Mouse (Mus musculus) MEL (cell line): ENCODE measurements around the gene Igfn1.

Source experiments
- CHD1 ChIP-seq: IDR thresholded peaks from 2 replicates; pipeline ENCODE4 v1.6.1; 2012; ENCODE audit warnings: low read depth, mild to moderate bottlenecking, inconsistent platforms, low read length, improper control_type of control experiment
- CTCF ChIP-seq, 3 experiments: IDR thresholded peaks in 2 of 3; conservative IDR thresholded peaks in 1 of 3; 2 replicates each; pipeline ENCODE4 v1.5.1; 2011 to 2012; ENCODE audit warnings: low read length in 3 of 3, low read depth in 2 of 3, mild to moderate bottlenecking in 2 of 3, improper control_type of control experiment in 1 of 3, inconsistent platforms in 1 of 3, mixed read lengths in 1 of 3, moderate library complexity in 1 of 3; ENCODE audit not compliant: control insufficient read depth in 1 of 3, insufficient read depth in 1 of 3, poor library complexity in 1 of 3, severe bottlenecking in 1 of 3
- EP300 ChIP-seq, 2 experiments: IDR thresholded peaks; 2 replicates each; pipeline ENCODE4 v1.6.1; 2011; ENCODE audit warnings: improper control_type of control experiment in 2 of 2, low read length in 2 of 2, low read depth in 1 of 2, mild to moderate bottlenecking in 1 of 2
- ETS1 ChIP-seq: IDR thresholded peaks from 2 replicates; pipeline ENCODE4 v1.6.1; 2012; ENCODE audit warnings: low read depth, mild to moderate bottlenecking, inconsistent platforms, low read length, improper control_type of control experiment, moderate library complexity
- MAFK ChIP-seq: IDR thresholded peaks from 2 replicates; pipeline ENCODE4 v1.6.1; 2011; ENCODE audit warnings: low read depth, mild to moderate bottlenecking, low read length, improper control_type of control experiment, borderline replicate concordance
- MAZ ChIP-seq: IDR thresholded peaks from 2 replicates; pipeline ENCODE4 v1.6.1; 2012; ENCODE audit warnings: low read depth, mild to moderate bottlenecking, inconsistent platforms, low read length, improper control_type of control experiment
- POLR2A ChIP-seq, 2 experiments: IDR thresholded peaks; 2 replicates each; pipeline ENCODE4 v1.6.1; 2011 to 2012; ENCODE audit warnings: low read length in 2 of 2, mild to moderate bottlenecking in 2 of 2, control low read depth in 1 of 2, improper control_type of control experiment in 1 of 2, low read depth in 1 of 2, moderate library complexity in 1 of 2; ENCODE audit not compliant: control insufficient read depth in 1 of 2, insufficient read depth in 1 of 2, poor library complexity in 1 of 2
- POLR2AphosphoS2 ChIP-seq: IDR thresholded peaks from 2 replicates; pipeline ENCODE4 v1.6.1; 2011; ENCODE audit warnings: low read length, improper control_type of control experiment
- USF1 ChIP-seq: IDR thresholded peaks from 2 replicates; pipeline ENCODE4 v1.6.1; 2014; ENCODE audit warnings: low read depth, mild to moderate bottlenecking, inconsistent platforms, low read length, improper control_type of control experiment, moderate library complexity
- ZC3H11A ChIP-seq: IDR thresholded peaks from 2 replicates; pipeline ENCODE4 v1.6.1; 2012; ENCODE audit warnings: low read depth, mild to moderate bottlenecking, inconsistent platforms, low read length, improper control_type of control experiment

- TF ChIP-seq MAZ, result no peak
- TF ChIP-seq EP300 (IDR thresholded peaks at IDR 0.05; ENCODE audit: low read depth in 1 of 2, low read length in 2 of 2), result no peak
- TF ChIP-seq CTCF (IDR thresholded peaks at IDR 0.05 in 2 of 3, conservative IDR thresholded peaks at IDR 0.05 in 1 of 3; ENCODE audit: control insufficient read depth in 1 of 3, insufficient read depth in 1 of 3, low read depth in 2 of 3, low read length in 3 of 3, poor library complexity in 1 of 3, severe bottlenecking in 1 of 3), result no peak
- TF ChIP-seq POLR2AphosphoS2, result no peak
- no peak for TF ChIP-seq ETS1
- no peak for TF ChIP-seq CHD1
- TF ChIP-seq POLR2A (IDR thresholded peaks at IDR 0.05; ENCODE audit: control insufficient read depth in 1 of 2, insufficient read depth in 1 of 2, low read depth in 1 of 2, low read length in 2 of 2, poor library complexity in 1 of 2), result no peak
- TF ChIP-seq MAFK, result no peak
- no peak for TF ChIP-seq USF1
- no peak for TF ChIP-seq ZC3H11A
Measured at GRCm38 (mm10) chr1:135970486-135970885, 35.7 kb downstream of the Igfn1 start.
